Mouse (Mus musculus) NIH3T3 (cell line): Measurements from ENCODE around the gene Gm13199.

Experiments used
- DNase-seq: peaks from one replicate; pipeline ENCODE4 v3.0.0-alpha.2; 2012; ENCODE audit warnings: low read depth

The Gm13199 gene

DNA sequence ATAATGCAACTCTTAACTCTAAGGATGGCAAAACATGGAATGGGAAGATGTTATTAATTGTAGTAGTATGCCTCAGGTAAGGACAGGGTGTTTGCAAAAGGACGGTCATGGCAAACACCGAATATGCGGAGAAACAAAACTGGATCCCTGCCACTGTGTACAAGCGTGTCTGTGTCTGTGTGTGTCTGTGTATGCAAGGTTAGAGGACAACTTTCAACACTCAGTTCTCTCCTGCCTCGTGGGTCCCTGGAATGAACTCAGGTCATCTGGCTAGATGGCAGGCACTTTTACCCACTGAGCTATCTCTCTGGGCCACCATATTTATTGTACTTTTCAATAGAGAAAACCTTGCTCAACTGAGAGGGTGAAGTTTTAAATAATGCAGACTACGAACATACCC lies 40.3 kb downstream of the Gm13199 start:
- no peak for DNase-seq

DNA sequence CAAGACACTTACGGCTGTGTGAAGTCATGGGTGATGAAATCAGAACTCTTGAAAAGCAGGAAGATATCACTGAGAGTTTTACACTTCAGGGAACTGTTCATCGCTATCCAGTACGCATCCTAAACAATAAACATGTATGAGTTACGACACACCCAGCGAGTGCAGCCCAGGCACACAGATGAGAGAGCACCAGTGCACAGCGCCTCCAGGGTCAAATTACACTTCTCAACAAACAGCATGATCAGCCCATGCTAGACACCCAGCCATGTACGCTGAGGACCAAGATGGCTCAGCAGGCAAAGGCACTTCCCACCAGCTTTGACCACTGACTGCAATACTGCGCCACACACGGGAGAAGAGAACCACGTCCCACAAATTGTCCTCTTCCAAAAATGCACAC lies 41.5 kb downstream of the Gm13199 start:
- DNase-seq = no peak
